Mouse (Mus musculus) lung, postnatal 10 days (tissue): ENCODE data around the gene Baz2b.

Experiments used
- DNase-seq: peaks from one replicate; pipeline ENCODE4 v3.0.0; 2021

Gene Baz2b

DNA sequence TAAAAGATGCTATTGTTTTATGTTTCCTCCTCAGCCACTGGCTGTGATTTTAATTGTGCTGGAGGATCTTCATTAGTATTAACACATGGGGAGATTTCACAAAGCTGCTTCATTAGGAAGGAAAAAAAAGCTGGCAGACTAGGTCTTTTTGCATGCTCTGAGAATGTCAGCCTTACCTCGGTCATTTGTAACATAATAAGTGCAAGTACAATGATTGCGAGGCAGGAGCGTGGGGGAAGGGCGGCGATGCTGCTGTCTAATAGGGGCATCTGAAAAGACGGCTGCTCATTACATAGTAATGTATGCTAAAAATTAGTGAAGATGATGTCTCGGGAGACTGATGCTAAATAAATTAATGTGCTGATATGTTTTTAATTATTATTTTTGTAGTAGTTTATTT, 82.8 kb downstream of the Baz2b start:
- DNase-seq = no peak

DNA sequence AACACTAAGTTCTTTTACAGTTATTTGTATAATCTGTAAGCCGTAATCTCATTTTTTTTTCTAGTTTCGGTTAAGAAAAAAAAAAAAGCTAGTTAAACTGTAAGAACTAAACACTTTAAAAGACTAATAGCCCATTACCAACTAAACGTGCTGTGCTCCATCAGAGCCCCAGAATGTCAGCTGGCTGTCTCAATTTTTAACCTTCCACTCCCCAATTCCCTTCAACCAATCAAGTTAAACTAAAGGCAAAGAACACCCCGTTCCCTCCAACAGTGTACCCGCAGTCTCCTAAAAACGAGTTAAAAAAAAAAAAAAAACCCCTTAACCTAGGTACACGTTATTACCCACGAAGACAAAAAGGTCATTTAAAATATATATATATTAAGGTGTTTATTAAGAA, 83.3 kb downstream of the Baz2b start:
- DNase-seq = no peak

DNA sequence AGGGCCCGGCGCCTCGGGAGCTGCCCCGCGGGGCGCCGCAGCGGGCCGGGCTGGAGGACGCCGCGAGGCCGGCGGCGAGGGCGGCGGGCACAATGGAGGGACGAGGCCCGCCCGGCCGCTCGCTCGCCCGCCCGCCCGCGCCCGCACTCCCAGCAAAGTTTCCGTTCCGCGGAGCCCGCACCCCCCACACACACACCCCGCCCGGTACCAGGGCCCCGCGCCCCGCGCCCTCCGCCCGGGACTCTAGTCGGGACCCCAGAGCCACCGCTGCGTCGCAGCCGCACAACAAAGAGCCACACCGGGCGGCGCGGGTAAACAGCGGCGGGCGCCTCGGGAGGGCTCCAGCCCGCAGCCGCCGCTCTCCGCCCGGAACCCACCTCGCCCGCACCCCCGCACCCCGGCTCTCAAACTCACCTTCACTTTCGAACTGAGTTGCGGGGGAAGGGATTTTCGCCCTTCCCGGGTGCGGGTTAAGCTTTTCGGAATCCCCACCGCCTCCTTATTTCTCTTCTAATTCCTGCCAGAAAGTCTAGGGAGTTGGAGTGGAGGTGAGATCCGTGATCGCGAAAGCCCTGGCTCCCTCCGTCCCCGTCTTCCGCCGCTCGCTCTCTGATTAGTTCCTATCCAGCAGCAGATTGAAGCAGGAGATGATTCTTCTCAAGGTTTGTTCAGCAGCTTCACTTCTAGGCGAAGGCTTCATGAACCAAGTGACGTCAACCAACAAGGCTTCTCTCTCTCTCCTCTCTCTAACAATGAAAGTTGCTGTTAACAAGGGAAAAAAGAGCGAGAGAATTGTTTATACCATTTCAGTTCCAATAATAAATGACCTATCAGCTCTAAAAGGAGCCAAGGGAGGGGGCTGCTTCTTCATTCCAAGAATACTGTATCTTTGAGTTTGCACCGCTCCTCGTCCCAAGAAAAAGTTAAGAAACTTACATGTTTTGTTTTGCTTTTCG, 84.3 kb downstream of the Baz2b start:
- peak; percentile 66 for DNase-seq

DNA sequence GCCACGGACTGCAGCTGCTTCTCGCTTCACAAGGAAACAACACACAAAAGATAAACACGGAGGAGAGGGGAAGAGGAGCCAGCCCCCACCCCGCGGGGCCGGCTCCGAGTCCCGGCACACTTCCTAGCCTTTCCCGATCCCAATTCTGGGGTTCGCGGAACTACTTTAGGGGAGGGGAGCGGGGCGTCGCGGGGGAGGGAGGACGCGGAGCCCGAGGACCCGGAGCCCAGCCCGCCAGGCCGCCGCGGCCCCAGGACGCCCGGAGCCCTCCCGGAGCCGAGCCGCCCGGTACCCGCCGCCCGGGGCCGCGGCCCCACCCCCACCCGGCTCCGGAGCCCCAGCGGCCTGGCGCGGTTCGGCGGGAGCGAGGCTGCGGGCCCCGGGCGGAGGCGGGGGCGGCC, 85.0 kb downstream of the Baz2b start:
- peak; percentile 69 for DNase-seq

DNA sequence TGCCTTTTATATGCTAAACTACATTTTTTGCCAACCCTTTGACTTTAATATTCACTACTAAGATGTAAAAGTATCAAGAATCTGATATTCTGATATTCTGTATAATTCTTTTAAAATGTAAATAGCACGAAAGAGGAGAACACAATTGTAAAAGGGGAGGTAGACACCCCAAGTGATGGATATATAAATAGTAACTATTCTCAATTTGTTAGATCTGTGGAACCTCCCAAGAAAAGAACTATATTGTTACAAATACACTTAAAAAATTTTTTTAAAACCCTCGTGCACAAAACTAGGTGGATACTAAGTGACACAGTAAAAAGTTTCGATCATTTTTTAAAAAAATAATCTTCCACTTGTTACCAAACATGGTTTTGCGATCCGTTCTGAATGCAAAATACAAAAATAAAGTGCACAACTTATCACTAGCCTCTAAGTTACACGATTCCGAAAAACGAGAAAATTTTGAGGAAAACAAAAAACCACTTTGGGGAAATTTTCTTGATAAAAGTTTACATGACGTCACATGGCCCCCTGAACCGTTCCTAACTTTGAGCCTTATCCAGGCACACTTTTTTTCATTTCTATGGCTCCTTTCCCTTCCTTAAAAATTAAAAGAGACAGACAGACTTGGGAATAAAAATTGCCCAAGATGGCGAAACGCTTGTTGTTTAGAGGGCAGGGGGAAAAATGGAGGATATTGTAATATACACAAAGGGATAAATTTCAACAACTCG, 85.6 kb downstream of the Baz2b start:
- no peak for DNase-seq

DNA sequence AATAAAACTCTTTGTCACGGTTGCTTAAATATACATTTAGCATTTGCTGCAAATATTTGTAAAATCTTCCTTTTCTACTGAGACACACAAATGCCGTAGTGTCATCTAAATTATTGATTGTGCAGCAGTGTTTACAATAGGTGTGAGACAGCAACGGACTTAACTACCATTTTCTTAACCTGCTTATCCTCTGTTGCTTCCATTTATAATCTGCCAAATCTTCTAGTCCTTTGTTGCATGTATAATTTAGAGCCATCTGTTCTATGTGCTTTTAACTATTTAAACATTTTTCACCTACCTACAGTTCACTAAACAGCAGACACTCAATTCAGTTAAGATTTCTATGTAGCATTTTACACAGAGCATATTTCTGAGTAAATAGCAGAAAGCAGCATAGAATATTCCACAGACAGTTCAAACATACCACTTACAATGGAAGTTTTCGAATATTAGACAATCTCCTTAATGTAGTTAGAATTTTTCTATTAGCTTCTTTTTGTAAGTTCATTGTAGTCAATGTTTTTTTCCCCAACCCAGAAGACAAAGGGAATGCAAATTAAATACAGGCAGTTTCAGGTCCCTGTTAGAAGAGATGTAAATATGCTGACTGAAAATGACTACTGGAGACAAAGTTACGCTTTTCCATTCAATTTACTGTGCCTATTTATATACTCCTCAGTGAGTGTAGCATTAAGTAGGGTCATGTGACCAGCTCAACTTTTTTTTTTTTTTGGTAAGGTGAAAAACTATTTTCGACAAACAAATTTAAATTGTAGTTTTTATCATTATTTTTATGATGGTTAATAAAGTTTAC, 86.4 kb downstream of the Baz2b start:
- DNase-seq = no peak

DNA sequence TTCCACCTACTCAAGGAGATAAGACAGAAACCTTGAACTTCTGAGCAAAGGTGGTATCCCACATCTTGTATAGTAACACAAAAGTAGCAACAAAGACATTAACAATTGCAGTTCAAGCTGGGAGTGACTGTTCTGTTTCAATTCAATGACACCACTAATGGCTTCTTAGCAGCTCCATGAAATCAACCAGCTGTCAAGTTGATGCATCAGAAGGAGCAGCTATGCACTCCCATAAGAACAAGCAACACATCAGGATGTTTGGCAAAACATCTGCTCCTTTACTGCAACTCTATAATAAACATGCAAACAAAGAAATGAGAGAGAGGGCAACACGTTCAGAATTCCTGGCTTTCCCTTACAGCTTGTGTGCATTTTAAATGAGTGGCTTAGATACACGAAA, 87.5 kb downstream of the Baz2b start:
- no peak for DNase-seq

DNA sequence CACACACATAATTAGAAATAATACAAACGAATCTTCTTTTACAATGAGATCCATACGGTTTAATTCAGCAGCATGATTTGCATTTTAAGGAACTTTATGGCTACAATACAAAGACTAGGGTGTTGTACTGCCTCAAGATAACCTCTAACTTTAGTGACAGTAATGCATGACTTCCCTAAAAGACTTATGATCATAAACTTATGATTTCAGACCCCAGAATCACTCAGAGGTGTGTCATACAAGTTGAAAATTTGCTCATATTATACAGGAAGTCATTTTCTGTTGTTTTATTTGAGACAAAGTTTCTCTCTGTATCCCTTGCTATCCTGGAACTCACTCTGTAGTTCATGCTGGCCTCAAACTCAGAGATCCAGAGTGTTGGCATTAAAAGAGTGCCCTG, 89.0 kb downstream of the Baz2b start:
- DNase-seq = no peak

DNA sequence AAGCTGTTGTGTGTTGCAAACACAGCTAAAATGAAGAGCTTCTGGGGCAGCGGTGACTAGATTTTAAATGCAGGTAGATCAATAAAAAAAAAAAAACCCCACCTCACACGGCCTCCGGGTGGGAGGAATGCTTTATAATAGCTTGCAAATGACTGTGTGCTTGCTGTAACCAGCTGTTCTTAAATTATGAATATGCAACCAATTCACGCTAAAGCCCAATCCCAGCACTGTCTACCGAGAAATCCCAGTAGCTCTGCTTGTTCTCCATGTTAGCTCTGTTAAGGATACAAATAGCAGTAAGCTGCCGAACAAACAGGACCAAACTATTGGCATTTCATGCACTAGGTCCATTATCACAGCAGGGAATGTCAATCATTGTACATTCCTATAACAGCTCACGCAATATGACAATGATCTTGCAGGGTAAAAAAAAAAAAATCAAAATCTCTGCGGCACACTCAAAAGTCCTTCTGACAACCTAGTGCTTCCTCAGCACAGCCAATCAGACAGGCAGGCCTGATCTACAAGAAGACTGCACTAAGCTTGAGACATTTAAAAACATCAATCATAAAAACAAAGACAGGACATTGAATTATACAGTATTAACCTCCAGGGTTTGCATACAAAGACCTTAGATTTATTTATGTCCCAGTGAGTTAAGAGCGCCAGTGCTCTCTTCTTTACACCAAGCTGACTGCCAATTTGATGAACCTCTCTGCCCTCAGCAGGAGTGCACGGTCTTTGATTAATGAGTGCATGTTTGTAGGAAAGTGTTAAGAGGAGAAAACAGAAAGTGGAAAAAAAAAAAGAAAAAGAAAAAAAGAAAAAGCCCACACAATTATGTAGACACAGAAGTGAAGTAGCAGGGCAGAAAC, 90.7 kb downstream of the Baz2b start:
- no peak for DNase-seq

DNA sequence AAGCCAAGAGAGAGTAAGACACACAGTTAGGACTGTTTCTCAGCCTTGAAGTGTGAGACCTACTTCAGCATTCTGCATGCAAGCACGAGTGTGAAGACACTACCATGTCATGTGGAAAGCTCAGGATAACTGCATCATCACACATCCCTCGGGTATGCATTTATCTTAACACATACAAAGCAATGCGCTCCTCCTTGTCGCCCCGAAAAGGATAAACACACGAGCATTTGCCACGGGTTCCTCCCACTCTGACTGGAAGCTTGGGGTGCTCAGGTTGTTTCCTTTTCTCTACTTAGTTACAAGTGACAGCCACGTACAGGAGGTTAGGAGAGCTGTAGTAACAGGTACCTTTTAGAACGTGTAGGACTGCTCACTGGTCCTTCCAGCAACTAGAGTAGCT, 91.8 kb downstream of the Baz2b start:
- DNase-seq = no peak

DNA sequence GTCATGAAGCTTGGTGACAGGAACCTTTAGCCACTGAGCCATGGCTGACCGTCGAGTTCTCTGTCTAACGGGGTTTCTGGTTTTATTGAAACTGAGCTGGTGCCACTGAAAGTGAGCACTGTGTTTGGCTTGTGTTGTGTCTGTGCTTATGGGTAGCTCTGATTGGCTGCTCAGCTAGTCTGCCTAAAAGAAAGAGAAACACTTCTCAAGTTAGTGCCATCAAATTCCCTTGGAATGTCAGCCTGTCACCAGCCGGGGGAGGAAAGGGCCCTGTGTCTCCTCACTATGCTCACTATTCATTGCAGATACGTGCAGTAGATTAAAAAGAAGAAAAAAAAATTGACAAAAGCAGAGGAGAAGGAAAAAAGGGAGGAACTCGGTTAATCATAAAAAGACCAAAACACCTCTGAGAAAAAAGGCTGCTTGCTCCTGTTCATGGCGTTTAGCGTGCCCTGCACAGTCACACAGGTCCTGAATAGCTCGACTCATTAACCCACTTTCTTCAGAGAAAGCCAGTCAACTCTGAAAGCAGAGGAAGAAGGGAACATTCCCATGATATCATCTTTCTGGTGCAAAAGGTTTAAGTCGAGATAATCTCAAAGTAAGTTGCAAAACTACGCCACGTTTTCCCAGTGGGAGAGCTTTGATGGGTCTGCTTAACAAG, 93.6 kb downstream of the Baz2b start:
- no peak for DNase-seq

DNA sequence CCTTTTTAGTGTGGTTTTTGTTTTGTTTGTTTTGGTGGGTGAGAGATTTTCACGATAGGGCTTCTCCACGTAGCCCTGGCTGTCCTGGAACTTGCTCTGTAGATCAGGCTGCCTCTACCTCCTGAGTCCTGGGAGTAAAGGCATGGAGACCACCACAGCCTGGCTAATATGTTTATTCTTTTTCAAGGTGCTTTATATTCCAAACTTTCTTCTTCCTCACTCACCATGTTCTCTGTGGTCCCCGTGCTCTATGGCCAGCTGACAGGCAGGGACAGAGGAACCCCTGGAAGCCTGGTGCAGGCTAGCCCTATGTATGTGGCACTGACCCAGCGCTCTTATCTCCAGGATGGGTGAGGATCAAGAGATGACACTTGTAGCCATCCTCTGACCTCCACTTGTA, 94.7 kb downstream of the Baz2b start:
- DNase-seq = no peak

DNA sequence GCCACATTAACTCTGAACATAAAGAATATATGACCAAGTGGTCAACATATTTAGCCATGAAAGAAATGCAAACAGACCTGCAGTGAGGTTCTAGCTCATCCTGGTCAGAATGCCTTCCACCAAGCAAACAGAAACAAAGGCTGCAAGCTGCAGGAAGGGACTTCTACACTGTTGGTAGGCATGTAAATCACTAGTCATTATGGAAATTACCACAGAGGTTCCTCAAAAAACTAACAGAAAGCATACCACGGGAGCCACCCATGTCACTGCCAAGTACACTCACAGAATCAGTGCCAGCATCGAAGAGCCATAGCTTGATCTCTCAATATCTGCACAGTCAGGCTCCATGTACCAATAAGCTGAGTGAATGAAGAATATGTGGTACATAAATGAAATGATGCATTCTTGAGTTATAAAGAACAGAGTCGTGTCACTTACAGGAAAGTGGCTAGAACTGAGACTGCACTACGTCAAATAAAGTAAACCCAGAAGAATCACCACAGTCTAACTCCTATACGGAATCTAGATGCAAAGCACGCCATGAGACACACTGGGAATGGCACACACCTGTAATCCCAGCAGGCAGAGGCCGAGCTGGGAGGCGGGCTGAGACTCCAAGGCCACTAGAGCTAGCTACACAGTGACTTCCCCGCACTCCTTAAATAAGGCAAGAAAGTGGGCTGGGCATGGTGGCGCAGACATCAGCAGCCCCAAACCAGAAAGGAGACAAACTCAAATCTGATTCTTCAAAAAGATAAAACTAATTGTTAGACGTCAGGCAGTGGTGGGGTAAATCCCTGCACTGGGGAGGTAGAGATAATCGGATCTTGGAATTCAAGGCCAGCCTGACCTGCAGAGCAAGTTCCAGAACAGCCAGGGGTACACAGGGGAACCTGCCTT, 95.7 kb downstream of the Baz2b start:
- DNase-seq = no peak

DNA sequence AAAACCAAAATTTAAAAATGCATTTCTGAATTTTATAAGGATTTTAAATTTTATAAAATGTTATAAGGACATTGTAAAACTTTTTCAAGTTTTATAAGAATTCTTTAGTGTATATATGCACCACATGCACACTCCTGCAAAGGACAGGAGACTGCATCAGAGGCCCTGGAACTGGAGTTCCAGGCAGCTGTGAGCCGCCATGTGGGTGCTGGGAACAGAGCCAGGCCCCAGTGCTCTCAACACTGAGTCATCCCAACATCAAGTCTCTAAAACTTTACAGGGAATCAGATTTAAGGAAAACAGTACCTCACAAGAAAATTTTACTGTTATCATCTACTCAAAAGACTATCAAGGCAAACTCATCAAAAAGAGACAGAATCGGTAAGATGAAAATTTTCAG, 97.5 kb downstream of the Baz2b start:
- no peak for DNase-seq

DNA sequence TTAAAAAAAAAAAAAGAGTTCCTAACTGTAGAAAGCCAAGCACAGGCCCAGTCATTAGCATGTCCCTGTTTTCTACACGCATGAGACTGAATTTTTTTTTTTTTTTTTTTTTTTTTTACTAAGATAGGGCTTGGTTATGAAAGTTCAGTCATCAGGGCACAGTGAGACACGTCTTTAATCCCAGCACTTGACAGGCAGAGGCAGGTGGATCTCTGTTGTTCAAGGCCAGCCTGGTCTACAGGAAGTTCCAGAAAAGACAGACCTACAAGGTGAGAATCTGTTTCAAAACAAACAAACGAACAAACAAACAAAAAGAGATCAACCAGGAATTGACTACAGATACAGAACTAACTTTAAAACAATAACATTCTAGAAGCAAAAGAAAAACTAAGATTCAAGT, 100.6 kb downstream of the Baz2b start:
- DNase-seq = no peak

DNA sequence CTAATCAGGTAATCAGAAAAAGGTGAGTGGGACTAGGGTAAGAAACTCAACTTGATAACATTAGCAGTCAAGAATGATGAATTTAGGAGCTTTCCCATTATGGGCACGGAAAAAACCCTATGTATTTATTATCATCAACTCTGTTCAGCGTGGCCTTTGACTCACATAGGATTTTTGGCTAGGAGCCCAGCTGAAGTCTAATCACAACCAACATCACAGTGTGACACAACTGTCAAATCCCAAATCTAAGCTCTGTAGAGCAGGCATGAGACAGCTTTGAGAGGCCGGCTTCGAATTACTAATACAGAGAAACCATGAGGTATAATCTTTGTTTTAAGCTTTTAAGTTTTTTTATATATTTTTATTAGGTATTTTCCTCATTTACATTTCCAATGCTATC, 113.0 kb downstream of the Baz2b start:
- no peak for DNase-seq

DNA sequence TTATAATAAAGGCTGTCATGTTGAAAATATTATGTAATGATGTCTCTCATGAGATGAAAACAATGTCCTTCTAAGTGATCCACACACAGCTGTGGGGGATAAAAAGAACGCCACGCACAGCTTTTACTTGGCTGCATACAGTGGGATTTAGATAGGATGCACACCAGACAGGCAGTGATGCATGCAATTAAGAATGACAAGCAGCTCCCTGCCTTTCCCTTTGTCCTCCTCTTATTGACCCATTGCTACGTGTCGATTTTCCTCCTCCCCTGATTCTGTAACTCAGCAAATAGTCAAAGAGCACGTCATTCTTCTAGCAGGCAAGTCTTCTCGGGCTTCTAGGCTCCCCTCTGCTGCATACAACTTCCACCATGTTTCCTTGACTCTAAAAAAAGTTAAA, 119.4 kb downstream of the Baz2b start:
- DNase-seq = no peak

DNA sequence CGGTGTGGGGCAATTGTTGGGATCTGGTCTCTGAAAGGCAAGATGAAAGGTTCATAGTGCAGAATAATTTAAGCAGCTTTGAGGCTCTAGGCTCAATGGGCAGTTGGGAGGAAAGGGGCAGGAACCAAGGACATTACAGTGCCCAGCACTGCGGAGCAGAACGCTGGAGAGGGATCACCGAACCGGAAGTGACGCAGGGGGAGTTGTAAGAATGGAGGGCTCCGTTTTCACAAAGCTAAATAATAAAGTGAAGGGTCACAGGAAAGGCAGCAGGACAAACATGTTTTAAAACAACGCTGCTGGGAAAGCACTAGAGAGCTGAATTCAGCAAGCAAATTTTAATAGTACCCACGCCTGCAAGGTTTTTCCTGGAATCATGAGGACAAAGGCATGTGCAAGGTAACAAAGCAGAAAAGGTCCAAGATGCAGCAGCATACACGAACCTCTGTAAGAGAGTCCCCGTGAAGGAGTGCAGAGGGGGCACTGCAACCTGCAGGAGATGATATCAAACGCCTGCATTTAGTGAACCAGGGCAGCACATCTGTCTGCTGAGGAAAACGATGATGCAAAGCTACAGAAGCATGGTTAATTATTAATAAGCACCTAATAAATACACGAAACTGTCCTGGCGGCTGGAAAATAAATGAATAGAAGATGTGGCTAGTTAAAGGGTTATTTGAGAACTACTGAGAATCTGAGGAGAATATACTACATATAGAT, 120.0 kb downstream of the Baz2b start:
- DNase-seq = peak; percentile 33

DNA sequence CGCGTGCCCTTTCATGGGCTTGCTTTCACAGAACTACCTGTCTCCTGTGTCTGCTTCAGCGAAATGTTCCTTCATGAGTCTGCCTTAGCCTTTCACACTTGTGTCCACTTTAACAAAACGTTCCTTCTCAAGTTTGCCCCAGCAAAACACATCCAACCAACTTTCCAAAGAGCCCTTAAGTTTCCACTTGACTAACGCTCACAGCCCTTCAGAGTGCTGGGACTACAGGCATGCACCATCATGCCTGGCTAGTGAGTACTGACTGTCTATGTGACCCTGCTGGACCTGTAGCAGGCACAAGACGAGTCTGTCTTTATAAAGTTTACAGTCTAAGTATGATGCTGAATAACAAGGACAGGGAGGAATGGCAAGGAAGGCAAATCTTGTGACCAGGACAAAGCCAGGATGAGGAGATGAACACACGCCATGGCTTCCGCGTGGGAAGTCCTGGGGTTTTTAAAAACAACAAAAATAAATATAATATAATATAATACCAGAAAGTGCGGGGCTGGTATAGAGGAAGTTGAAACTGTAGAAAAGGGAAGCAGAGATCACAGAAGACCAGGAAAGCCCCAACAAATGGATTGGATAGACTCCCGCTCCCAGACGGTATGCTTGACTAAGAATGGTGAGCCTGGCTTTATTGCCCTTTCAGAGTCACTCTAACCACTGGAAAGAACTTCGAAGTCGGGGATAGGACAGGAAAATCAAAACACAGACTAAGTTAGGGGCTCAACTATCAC, 120.7 kb downstream of the Baz2b start:
- DNase-seq = peak; percentile 49
